Mouse (Mus musculus) forebrain, postnatal 0 days (tissue): Measurements from ENCODE around the gene Chmp2b. TPM values are rescaled to one million over a fixed set of nuclear protein-coding genes. Genes with fewer than 3 reads are reported as not detected.
A peak's percentile ranks its signal among the peaks of the same experiment; 100 is the strongest.

ENCODE experiments used
- ATAC-seq: fragments of 200-750 bp; cut with Nextera tagmentation; 2 replicates; pipeline ENCODE4 v1.8.0; 2017; ENCODE audit warnings: mild to moderate bottlenecking, moderate library complexity
- DNase-seq: peaks from one replicate; pipeline ENCODE4 v3.0.0-alpha.2; 2015
- H3K27ac ChIP-seq: fragments of 300-500 bp; sonication (generic); 2 replicates; pipeline ENCODE4 v1.5.1; 2014; ENCODE audit warnings: low read depth, mild to moderate bottlenecking, antibody characterized with exemption, low read length, moderate library complexity, mixed read lengths
- H3K27me3 ChIP-seq: fragments of 300-500 bp; sonication (generic); 2 replicates; pipeline ENCODE4 v1.6.1; 2014; ENCODE audit warnings: mild to moderate bottlenecking, low read length, mixed read lengths; ENCODE audit not compliant: insufficient read depth
- H3K36me3 ChIP-seq: fragments of 300-500 bp; sonication (generic); 2 replicates; pipeline ENCODE4 v1.6.1; 2014; ENCODE audit warnings: mild to moderate bottlenecking, moderate library complexity; ENCODE audit not compliant: insufficient read depth
- H3K4me1 ChIP-seq: fragments of 300-500 bp; sonication (generic); 2 replicates; pipeline ENCODE4 v1.6.1; 2014; ENCODE audit warnings: antibody characterized with exemption; ENCODE audit not compliant: insufficient read depth
- H3K4me2 ChIP-seq: fragments of 300-500 bp; sonication (generic); 2 replicates; pipeline ENCODE4 v1.6.1; 2014; ENCODE audit warnings: low read depth, mild to moderate bottlenecking, moderate library complexity
- H3K4me3 ChIP-seq: fragments of 300-500 bp; sonication (generic); 2 replicates; pipeline ENCODE4 v1.5.1; 2014; ENCODE audit warnings: low read depth, low read length, mixed read lengths
- H3K9ac ChIP-seq: fragments of 300-500 bp; sonication (generic); 2 replicates; pipeline ENCODE4 v1.6.1; 2014; ENCODE audit warnings: mild to moderate bottlenecking
- H3K9me3 ChIP-seq: fragments of 300-500 bp; sonication (generic); 2 replicates; pipeline ENCODE4 v1.6.1; 2016; ENCODE audit warnings: low read length
- CTCF ChIP-seq: sonication (generic); IDR thresholded peaks from 2 replicates; pipeline ENCODE4 v1.5.1; 2016; ENCODE audit warnings: antibody characterized with exemption, control low read depth, low read depth
- WGBS: fragments of 180-500 bp; shearing (Covaris S2); extraction: QIAGEN DNeasy Blood & Tissue Kit; methylation state at CpG from one replicate; pipeline ENCODE4 v1.1.7; 2014; 5-methylcytosine and 5-hydroxymethylcytosine counted together
- polyA plus RNA-seq: library from polyadenylated mRNA; unstranded; fragments of >200 nt; fragmentation: Nextera tagmentation; extraction: Ambion mirVana; gene quantifications from 2 replicates; pipeline ENCODE4 v1.2.1, GENCODE M21; 2015
- total RNA-seq: library from RNA; depleted of rRNA; stranded (reverse); fragments of >200 nt; gene quantifications from 2 replicates; pipeline ENCODE4 v1.2.3, GENCODE M21; 2014

Gene Chmp2b
- total and polyA plus RNA-seq, 2 experiments from 2014 or later: 65.0 to 140 TPM

- 94% methylated on average over 5 of the region's 5 CpGs for WGBS
- no peak for ATAC-seq
- Histone ChIP-seq H3K27ac (no peak overlapping the region), H3K9me3 (no peaks in the 10 kb centered on the region), H3K4me1 (no peaks in the 10 kb centered on the region), H3K4me2 (no peak overlapping the region), H3K36me3 (no peaks in the 10 kb centered on the region), H3K9ac (no peak overlapping the region), H3K27me3 (no peaks in the 10 kb centered on the region), H3K4me3 (no peak overlapping the region)
- no peak for TF ChIP-seq CTCF
- no peak for DNase-seq
Measured at GRCm38 (mm10) chr16:65554267-65554666, 8.3 kb downstream of the Chmp2b start.

- no peaks in the 10 kb centered on the region for H3K9me3 ChIP-seq
- H3K4me3 ChIP-seq: no peak overlapping the region
- H3K4me1 ChIP-seq: no peaks in the 10 kb centered on the region
- H3K4me2 ChIP-seq: no peak overlapping the region
- DNase-seq (no peak), ATAC-seq (no peak)
- H3K27ac ChIP-seq: no peak overlapping the region
- H3K36me3 ChIP-seq: no peaks in the 10 kb centered on the region
- no peak for TF ChIP-seq CTCF
- H3K27me3 ChIP-seq: no peaks in the 10 kb centered on the region
- no peak overlapping the region for H3K9ac ChIP-seq
- 71% methylated on average over 13 of the region's 13 CpGs for WGBS
Measured at GRCm38 (mm10) chr16:65550814-65551213, 11.7 kb downstream of the Chmp2b start.

GRCm38 (mm10) chr16:65548960-65549359, 13.6 kb downstream of the Chmp2b start:
- Histone ChIP-seq H3K9me3 (no peaks in the 10 kb centered on the region), H3K4me3 (no peak overlapping the region), H3K4me2 (no peak overlapping the region), H3K9ac (no peak overlapping the region), H3K27ac (no peak overlapping the region), H3K27me3 (no peaks in the 10 kb centered on the region), H3K4me1 (no peaks in the 10 kb centered on the region), H3K36me3 (peaks cover 10% of the 10 kb centered on the region)
- DNase-seq (no peak), ATAC-seq (no peak)
- TF ChIP-seq CTCF: no peak
- WGBS: 92% methylated on average over 7 of the region's 7 CpGs

- Histone ChIP-seq H3K36me3 (peaks cover 36% of the 10 kb centered on the region), H3K9ac (no peak overlapping the region), H3K4me3 (no peak overlapping the region), H3K27ac (no peak overlapping the region), H3K4me2 (no peak overlapping the region), H3K27me3 (no peaks in the 10 kb centered on the region), H3K4me1 (no peaks in the 10 kb centered on the region), H3K9me3 (no peaks in the 10 kb centered on the region)
- 90% methylated on average over 11 of the region's 11 CpGs for WGBS
- DNase-seq: no peak
- no peak for ATAC-seq
- no peak for TF ChIP-seq CTCF
Measured at GRCm38 (mm10) chr16:65543676-65544293, 18.7 kb downstream of the Chmp2b start.

- DNase-seq (peak; percentile 76), ATAC-seq (peak; percentile 50; the same call in 1 of the 2 replicates)
- TF ChIP-seq CTCF: peak; percentile 68
- no peak overlapping the region for H3K4me2 ChIP-seq
- H3K27me3 ChIP-seq: no peaks in the 10 kb centered on the region
- 34% methylated on average over 12 of the region's 12 CpGs for WGBS
- H3K9me3 ChIP-seq: no peaks in the 10 kb centered on the region
- H3K9ac ChIP-seq: no peak overlapping the region
- no peaks in the 10 kb centered on the region for H3K36me3 ChIP-seq
- H3K4me3 ChIP-seq: no peak overlapping the region
- H3K27ac ChIP-seq: no peak overlapping the region
- no peaks in the 10 kb centered on the region for H3K4me1 ChIP-seq
Measured at GRCm38 (mm10) chr16:65533315-65533999, 29.1 kb downstream of the Chmp2b start.

GRCm38 (mm10) chr16:65531663-65532062, 30.9 kb downstream of the Chmp2b start:
- ATAC-seq (peak; percentile 61), DNase-seq (peak; percentile 50)
- 41% methylated on average over 8 of the region's 8 CpGs for WGBS
- H3K36me3 ChIP-seq: no peaks in the 10 kb centered on the region
- H3K4me1 ChIP-seq: no peaks in the 10 kb centered on the region
- H3K4me2 ChIP-seq: no peak overlapping the region
- no peaks in the 10 kb centered on the region for H3K27me3 ChIP-seq
- no peak for TF ChIP-seq CTCF
- no peak overlapping the region for H3K9ac ChIP-seq
- H3K27ac ChIP-seq: no peak overlapping the region
- no peaks in the 10 kb centered on the region for H3K9me3 ChIP-seq
- H3K4me3 ChIP-seq: no peak overlapping the region

GRCm38 (mm10) chr16:65529589-65529988, 32.9 kb downstream of the Chmp2b start:
- no peak for DNase-seq
- no peaks in the 10 kb centered on the region for H3K27me3 ChIP-seq
- no peak overlapping the region for H3K4me2 ChIP-seq
- no peaks in the 10 kb centered on the region for H3K9me3 ChIP-seq
- TF ChIP-seq CTCF: no peak
- H3K4me1 ChIP-seq: no peaks in the 10 kb centered on the region
- no peak overlapping the region for H3K9ac ChIP-seq
- no peak overlapping the region for H3K27ac ChIP-seq
- H3K36me3 ChIP-seq: no peaks in the 10 kb centered on the region
- no peak for ATAC-seq
- no peak overlapping the region for H3K4me3 ChIP-seq
- 9% methylated on average over 5 of the region's 5 CpGs for WGBS
